Comparison of ENCODE assay signal across 9 mouse cellular contexts in the genomic region with DNA sequence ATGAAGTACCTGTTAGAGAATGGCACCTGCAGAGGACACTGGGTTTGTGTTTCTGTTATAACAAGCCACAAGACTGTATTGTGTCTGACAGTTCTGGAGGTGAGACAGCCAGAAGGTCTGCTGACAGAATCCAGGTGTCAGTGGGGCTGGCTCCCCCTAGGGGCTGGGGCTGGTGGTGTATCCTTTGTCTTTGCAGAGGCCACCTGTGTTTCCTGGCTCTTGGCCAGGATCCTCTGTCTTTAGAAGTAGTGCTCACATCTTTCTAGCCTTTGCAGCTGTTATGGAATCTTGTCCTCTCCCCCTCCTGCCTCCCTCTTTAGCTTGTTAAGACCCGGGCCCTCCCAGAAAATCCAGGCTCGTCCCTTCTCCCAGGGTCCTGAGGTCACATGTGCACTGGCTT. TPM values are rescaled to one million over a fixed set of nuclear protein-coding genes. Genes with fewer than 3 reads are reported as not detected.
DNase-seq lines count a peak whose midpoint lies in the region; ATAC-seq and TF ChIP-seq lines count a peak whose summit lies in the region.
"Had no signal": no experiment of that assay in that cellular context is flagged by ENCODE, and none has a peak within 500 bp of the region (broad histone marks: within the 10 kb centered on the region; RNA-seq: fewer than 3 reads in every experiment).

No protein-coding gene starts in this region.

- TF ChIP-seq CTCF in lung, embryonic 14.5 days (IDR thresholded peaks at IDR 0.05; ENCODE audit: low read depth): peak; percentile 68

- peak; percentile 26 for DNase-seq in adrenal gland, adult 2 months
- DNase-seq in adrenal gland, postnatal 4 days (ENCODE audit: low spot score in 2 of 2): no peak
- peak; percentile 43 to 48 for DNase-seq in right cerebral cortex, adult 2 months (ENCODE audit: low spot score in 2 of 2)
- no peak for DNase-seq in right cerebral cortex, adult 18-20 months
- DNase-seq in kidney, adult 18-20 months: peak; percentile 72
- DNase-seq in lung, embryonic 14.5 days: peak; percentile 76

- H3K4me3 ChIP-seq in embryonic facial prominence, embryonic 13.5 days: no peak overlapping the region
- no peak overlapping the region for H3K4me3 ChIP-seq in lung, embryonic 14.5 days (ENCODE audit: low read depth, low read length)
- no peak overlapping the region for H3K4me3 ChIP-seq in stomach, embryonic 16.5 days (replicated peaks; ENCODE audit: low read length)

- ATAC-seq in embryonic facial prominence, embryonic 13.5 days (ENCODE audit: insufficient number of reproducible peaks, insufficient read depth, low FRiP score, low TSS enrichment, low read depth): no peak
- ATAC-seq in lung, embryonic 14.5 days (ENCODE audit: insufficient read depth): no peak
- peak; percentile 64; the same call in 1 of the 2 replicates for ATAC-seq in stomach, embryonic 16.5 days (ENCODE audit: insufficient read depth, low FRiP score)

- no peaks in the 10 kb centered on the region for H3K27me3 ChIP-seq in embryonic facial prominence, embryonic 13.5 days
- H3K27me3 ChIP-seq in lung, embryonic 14.5 days (ENCODE audit: insufficient read depth, low read length): no peaks in the 10 kb centered on the region
- no peaks in the 10 kb centered on the region for H3K27me3 ChIP-seq in stomach, embryonic 16.5 days (ENCODE audit: control insufficient read depth, insufficient read depth, low read length)

- 0 out of 2 replicates have a peak overlapping the region, but pooled peaks have one; percentile 7 for H3K27ac ChIP-seq in embryonic facial prominence, embryonic 13.5 days
- no peak overlapping the region for H3K27ac ChIP-seq in lung, embryonic 14.5 days (ENCODE audit: low read depth)
- no peak overlapping the region for H3K27ac ChIP-seq in stomach, embryonic 16.5 days (ENCODE audit: low read length)

- WGBS in embryonic facial prominence, embryonic 13.5 days: 44% methylated on average over 2 of the region's 2 CpGs
- 3% methylated on average over 2 of the region's 2 CpGs for WGBS in lung, embryonic 14.5 days
- WGBS in stomach, embryonic 16.5 days: 22% methylated on average over 2 of the region's 2 CpGs

- peaks cover 5% of the 10 kb centered on the region for H3K4me1 ChIP-seq in embryonic facial prominence, embryonic 13.5 days
- no peaks in the 10 kb centered on the region for H3K4me1 ChIP-seq in lung, embryonic 14.5 days (ENCODE audit: insufficient read depth)
- H3K4me1 ChIP-seq in stomach, embryonic 16.5 days (ENCODE audit: control insufficient read depth, insufficient read depth, low read length): no peaks in the 10 kb centered on the region

- no peak overlapping the region for H3K9ac ChIP-seq in embryonic facial prominence, embryonic 13.5 days
- H3K9ac ChIP-seq in lung, embryonic 14.5 days: no peak overlapping the region
- H3K9ac ChIP-seq in stomach, embryonic 16.5 days (ENCODE audit: low read length): no peak overlapping the region

- H3K4me2 ChIP-seq in embryonic facial prominence, embryonic 13.5 days: no peak overlapping the region
- H3K4me2 ChIP-seq in lung, embryonic 14.5 days: no peak overlapping the region
- no peak overlapping the region for H3K4me2 ChIP-seq in stomach, embryonic 16.5 days (ENCODE audit: low read depth, low read length)

- H3K9me3 ChIP-seq in embryonic facial prominence, embryonic 13.5 days: no peaks in the 10 kb centered on the region
- H3K9me3 ChIP-seq in lung, embryonic 14.5 days (ENCODE audit: low read depth, low read length): no peaks in the 10 kb centered on the region
- no peaks in the 10 kb centered on the region for H3K9me3 ChIP-seq in stomach, embryonic 16.5 days (replicated peaks; ENCODE audit: control insufficient read depth, low read length)

- H3K36me3 ChIP-seq in embryonic facial prominence, embryonic 13.5 days: peaks cover 69% of the 10 kb centered on the region
- peaks cover 53% of the 10 kb centered on the region for H3K36me3 ChIP-seq in lung, embryonic 14.5 days (ENCODE audit: insufficient read depth)
- H3K36me3 ChIP-seq in stomach, embryonic 16.5 days (ENCODE audit: control insufficient read depth, insufficient read depth, low read length): no peaks in the 10 kb centered on the region; the same call in 1 of the 2 replicates

RNA-seq across cellular contexts. Expression of a gene that starts 16.2 kb away (rescaled TPM):
- total RNA-seq in adrenal gland, adult 2 months (2021): 1 to 10 TPM; 1.0 to 1.2 TPM
- polyA plus RNA-seq in adrenal gland, adult 2 months (2012; rRNA removed): 0.56 and 0.79 TPM in 2 replicates
- total RNA-seq in adrenal gland, postnatal 4 days (2021): 1 to 10 TPM in 1 of 2 experiments, under 1 TPM in 1; 0.68 to 1.0 TPM
- polyA plus RNA-seq in embryonic facial prominence, embryonic 13.5 days (2015; fragmentation: Nextera tagmentation; extraction: Ambion mirVana): 1.4 and 1.7 TPM in 2 replicates
- polyA plus RNA-seq in lung, embryonic 14.5 days (2014; fragmentation: Nextera tagmentation; extraction: Ambion mirVana): 0.57 and 0.78 TPM in 2 replicates
- polyA plus RNA-seq in stomach, embryonic 16.5 days (2015; fragmentation: Nextera tagmentation; extraction: Ambion mirVana): 0.84 and 1.1 TPM in 2 replicates

RNA-seq across cellular contexts. Expression of a gene that starts 53.2 kb away (rescaled TPM):
- total RNA-seq in adrenal gland, adult 2 months (2021): 10 to 100 TPM in 1 of 2 experiments, 1 to 10 TPM in 1; 5.0 to 11.2 TPM
- 1.0 and 2.2 TPM in 2 replicates for polyA plus RNA-seq in adrenal gland, adult 2 months (2012; rRNA removed)
- 10 to 100 TPM in 1 of 2 experiments, 1 to 10 TPM in 1; 2.2 to 48.2 TPM for total RNA-seq in adrenal gland, postnatal 4 days (2021)
- polyA plus RNA-seq in embryonic facial prominence, embryonic 13.5 days (2015; fragmentation: Nextera tagmentation; extraction: Ambion mirVana): 0.65 TPM in 1 of 2 replicates, not detected in the other
- polyA plus RNA-seq in lung, embryonic 14.5 days (2014; fragmentation: Nextera tagmentation; extraction: Ambion mirVana): not detected in 2 replicates
- polyA plus RNA-seq in stomach, embryonic 16.5 days (2015; fragmentation: Nextera tagmentation; extraction: Ambion mirVana): 3.3 and 4.1 TPM in 2 replicates
- total RNA-seq: layer of hippocampus, postnatal 25 days had no signal

Comparison
In these comparisons a context has a peak if more than half of its experiments do, and no peak if none do; other contexts are left out.
1. DNase-seq: peak in adrenal gland, adult 2 months (single experiment), right cerebral cortex, adult 2 months (2 of 2), kidney, adult 18-20 months (single experiment) and lung, embryonic 14.5 days (single experiment); none in adrenal gland, postnatal 4 days (0 of 2) and right cerebral cortex, adult 18-20 months (single experiment).